Comparison of ENCODE assay signal across 8 mouse cellular contexts in the genomic region with DNA sequence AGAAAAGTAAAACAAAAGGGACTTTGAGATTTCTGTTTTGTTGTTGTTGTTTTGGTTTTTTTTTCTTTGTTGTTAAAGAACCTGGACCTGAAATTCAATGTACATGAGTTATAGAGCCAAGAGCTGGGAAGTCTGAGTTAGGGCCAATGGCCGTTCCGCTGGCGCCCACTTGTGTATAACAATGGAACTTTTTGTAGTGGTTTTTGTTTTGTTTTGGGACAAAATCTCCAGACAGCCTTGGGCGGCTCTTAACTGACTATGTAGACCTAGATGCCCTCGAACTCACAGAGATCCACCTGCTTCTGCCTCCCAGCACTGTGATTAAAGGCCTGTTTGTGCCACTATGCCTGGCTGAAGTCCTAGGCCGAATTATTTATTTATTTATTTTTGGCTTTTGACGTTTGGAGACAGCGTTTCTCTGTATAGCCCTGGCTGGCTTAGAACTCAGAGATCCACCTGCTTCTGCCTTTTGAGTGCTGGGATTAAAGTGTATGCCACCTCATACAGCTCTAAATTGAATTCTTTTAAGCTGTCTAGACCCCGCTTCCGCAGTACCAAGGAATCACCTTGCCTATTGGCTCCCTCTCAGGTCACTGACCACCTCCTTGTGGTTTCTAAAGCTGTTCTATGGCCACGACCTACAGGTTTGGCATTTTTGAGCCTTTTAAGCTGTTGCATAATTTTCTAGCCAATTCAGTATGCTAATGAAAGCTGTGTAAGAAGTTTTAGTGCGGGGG. TPM values are rescaled to one million over a fixed set of nuclear protein-coding genes. Genes with fewer than 3 reads are reported as not detected.
A peak's percentile ranks its signal among the peaks of the same experiment; 100 is the strongest.
DNase-seq lines count a peak whose midpoint lies in the region; ATAC-seq and TF ChIP-seq lines count a peak whose summit lies in the region.

No protein-coding gene starts in this region.

- no peaks in the 10 kb centered on the region for H3K9me3 ChIP-seq in ES-E14 (ENCODE audit: control insufficient read depth, insufficient read depth, low read depth, low read length)
- H3K9me3 ChIP-seq in intestine, embryonic 16.5 days (ENCODE audit: control insufficient read depth, low read length) = no peaks in the 10 kb centered on the region
- H3K9me3 ChIP-seq in liver, embryonic 12.5 days (replicated peaks) = no peaks in the 10 kb centered on the region

- in situ Hi-C loops in ES-E14 (cut with MboI; ENCODE audit: low sequenced_read_pairs in 2 of 2, unreplicated experiment in 2 of 2) = loop anchor here in 1 of 2 experiments (10.0 kb wide), 1 partner anchor 222 kb away; the partner anchor contains the start of gene Usp50

- peak; percentile 56 for DNase-seq in 3134 (ENCODE audit: extremely low read depth, insufficient read length, low spot score)
- peak; percentile 41 for DNase-seq in ES-E14 (ENCODE audit: low read depth, low spot score)
- DNase-seq in cerebellum, adult 9-10 months = peak; percentile 39
- DNase-seq in gastrocnemius, postnatal 4 days (ENCODE audit: low spot score in 2 of 2) = peak; percentile 50 to 64
- peak; percentile 79 for DNase-seq in naive thymus-derived CD4-positive, alpha-beta T cell, adult 2 months (ENCODE audit: low read depth)
- peak; percentile 64 for DNase-seq in thymus, postnatal 25 days

- H3K27me3 ChIP-seq in intestine, embryonic 16.5 days (replicated peaks; ENCODE audit: control insufficient read depth, insufficient read depth, low read length) = no peaks in the 10 kb centered on the region
- H3K27me3 ChIP-seq in liver, embryonic 12.5 days (replicated peaks) = no peaks in the 10 kb centered on the region

- peak overlapping the region; percentile 22 for H3K4me2 ChIP-seq in intestine, embryonic 16.5 days (ENCODE audit: low read depth, low read length)
- H3K4me2 ChIP-seq in liver, embryonic 12.5 days = peak overlapping the region; percentile 45

- ATAC-seq in intestine, embryonic 16.5 days = no peak
- no peak for ATAC-seq in liver, embryonic 12.5 days

- H3K27ac ChIP-seq in ES-E14 (ENCODE audit: insufficient read depth, low read depth, low read length, poor library complexity, severe bottlenecking) = no peak overlapping the region
- H3K27ac ChIP-seq in intestine, embryonic 16.5 days (ENCODE audit: low read length) = no peak overlapping the region
- H3K27ac ChIP-seq in liver, embryonic 12.5 days = no peak overlapping the region

- H3K4me3 ChIP-seq in ES-E14 (ENCODE audit: insufficient read depth in 1 of 2, low read depth in 1 of 2, low read length in 2 of 2, poor library complexity in 1 of 2, severe bottlenecking in 1 of 2) = peak overlapping the region in 1 of 2 experiments; percentile 41; a peak in 1 of 4 replicates
- H3K4me3 ChIP-seq in intestine, embryonic 16.5 days (ENCODE audit: low read length) = peak overlapping the region; percentile 41
- H3K4me3 ChIP-seq in liver, embryonic 12.5 days = peak overlapping the region; percentile 38

- no peak overlapping the region for H3K9ac ChIP-seq in ES-E14 (ENCODE audit: insufficient read depth, low read depth, low read length, poor library complexity, severe bottlenecking)
- peak overlapping the region; percentile 48; the same call in 1 of the 2 replicates for H3K9ac ChIP-seq in intestine, embryonic 16.5 days (ENCODE audit: low read depth, low read length)
- H3K9ac ChIP-seq in liver, embryonic 12.5 days = peak overlapping the region; percentile 10; the same call in 1 of the 2 replicates

- H3K4me1 ChIP-seq in ES-E14 (ENCODE audit: control insufficient read depth in 2 of 2, insufficient read depth in 2 of 2, low read length in 2 of 2, poor library complexity in 1 of 2) = peaks cover 0 to 7% of the 10 kb centered on the region in 2 experiments; a peak in 1 of 4 replicates
- peaks cover 3% of the 10 kb centered on the region for H3K4me1 ChIP-seq in intestine, embryonic 16.5 days (ENCODE audit: control insufficient read depth, insufficient read depth, low read length)
- peaks cover 15% of the 10 kb centered on the region for H3K4me1 ChIP-seq in liver, embryonic 12.5 days

- 44% methylated on average over 12 of the region's 12 CpGs for WGBS in intestine, embryonic 16.5 days
- 35% methylated on average over 12 of the region's 12 CpGs for WGBS in liver, embryonic 12.5 days (ENCODE audit: insufficient replicate concordance)

- H3K36me3 ChIP-seq in ES-E14 (ENCODE audit: control insufficient read depth, insufficient read depth, low read length, poor library complexity, severe bottlenecking) = no peaks in the 10 kb centered on the region; the same call in 1 of the 2 replicates
- H3K36me3 ChIP-seq in intestine, embryonic 16.5 days (ENCODE audit: control insufficient read depth, insufficient read depth, low read length) = no peaks in the 10 kb centered on the region
- H3K36me3 ChIP-seq in liver, embryonic 12.5 days = peaks cover 3% of the 10 kb centered on the region

TF ChIP-seq in ES-E14, 5 proteins besides CTCF, POLR2A, EP300 and RAD21:
- TF ChIP-seq ZC3H11A (IDR thresholded peaks at IDR 0.05; ENCODE audit: borderline replicate concordance, low read depth, low read length) (peak; percentile 74; the same call in 1 of the 2 replicates), HCFC1 (IDR thresholded peaks at IDR 0.05; ENCODE audit: borderline replicate concordance, insufficient read depth, low read length) (no peak), MAFK (IDR thresholded peaks at IDR 0.05; ENCODE audit: insufficient read depth, low read depth, low read length) (no peak), ZNF384 (IDR thresholded peaks at IDR 0.05; ENCODE audit: low read depth, low read length) (no peak), CHD2 (IDR thresholded peaks at IDR 0.05; ENCODE audit: low read depth, low read length) (no peak)
TF ChIP-seq in ES-E14: peak in this region for 1.

RNA-seq across cellular contexts. Expression of gene Ap4e1, which starts 1.7 kb away (rescaled TPM):
- 11.4 and 14.4 TPM in 2 replicates for total RNA-seq in ES-E14 (2012; rRNA removed)
- total RNA-seq in gastrocnemius, postnatal 4 days (2021) = 10 to 100 TPM; 11.5 to 14.3 TPM
- polyA plus RNA-seq in intestine, embryonic 16.5 days (2015; fragmentation: Nextera tagmentation; extraction: Ambion mirVana) = 6.9 and 7.6 TPM in 2 replicates
- polyA plus RNA-seq in liver, embryonic 12.5 days (2016; fragmentation: Nextera tagmentation; extraction: Ambion mirVana) = 9.0 and 9.6 TPM in 2 replicates
